Mouse (Mus musculus): Measurements from ENCODE around the gene Ell2. TPM values are rescaled to one million over a fixed set of nuclear protein-coding genes. Genes with fewer than 3 reads are reported as not detected.

The Ell2 gene
- polyA plus RNA-seq, 1 experiment from 2014 or later, result 7.0 TPM

Other genes starting within 250 kb of the Ell2 start
- 30.0 and 30.5 TPM in 2 replicates for gene Glrx, start 133.1 kb downstream of the Ell2 start, polyA plus RNA-seq (2016; fragmentation: Nextera tagmentation; extraction: Ambion mirVana)
- 66.1 and 71.3 TPM in 2 replicates for gene Rhobtb3, start 237.2 kb downstream of the Ell2 start, polyA plus RNA-seq (2016; fragmentation: Nextera tagmentation; extraction: Ambion mirVana)